ENCODE assay signal across 10 mouse cellular contexts in genomic region chr14:72294631-72295030, GRCm38 (mm10).
"Had no signal": no experiment of that assay in that cellular context is flagged by ENCODE, and none has a peak within 500 bp of the region (broad histone marks: within the 10 kb centered on the region; RNA-seq: fewer than 3 reads in every experiment).

No protein-coding gene starts in this region.

- H3K27ac ChIP-seq: kidney, postnatal 0 days; layer of hippocampus, adult 2 months; limb, embryonic 13.5 days; liver, embryonic 14.5 days had no signal

- DNase-seq: kidney, adult 8-10 months; left cerebral cortex, postnatal 4 days; lung, adult 18-20 months; right cerebral cortex, adult 18-20 months; right cerebral cortex, postnatal 25 days; thymus, postnatal 36 days had no signal

- H3K4me3 ChIP-seq: layer of hippocampus, adult 2 months; limb, embryonic 13.5 days had no signal

- H3K9me3 ChIP-seq: limb, embryonic 13.5 days had no signal

- H3K36me3 ChIP-seq: limb, embryonic 13.5 days had no signal

- H3K9ac ChIP-seq: limb, embryonic 13.5 days; liver, embryonic 14.5 days had no signal
